Mouse (Mus musculus) forebrain, embryonic 14.5 days (tissue): ENCODE results near the gene F5. TPM values are rescaled to one million over a fixed set of nuclear protein-coding genes. Genes with fewer than 3 reads are reported as not detected.

Experiments used
- ATAC-seq: fragments of 200-750 bp; cut with Nextera tagmentation; 2 replicates; pipeline ENCODE4 v1.8.0; 2017; ENCODE audit warnings: mild to moderate bottlenecking, moderate library complexity
- DNase-seq: peaks from one replicate; pipeline ENCODE4 v3.0.0-alpha.2; 2015; ENCODE audit warnings: low spot score
- H3K27ac ChIP-seq: fragments of 300-500 bp; sonication (generic); 2 replicates; pipeline ENCODE4 v1.5.1; 2014; ENCODE audit warnings: low read depth, mild to moderate bottlenecking, control low read depth, low read length, moderate library complexity
- H3K27me3 ChIP-seq: fragments of 300-500 bp; sonication (generic); replicated peaks from 2 replicates; pipeline ENCODE4 v1.6.1; 2014; ENCODE audit warnings: low read length, control low read depth, mixed read lengths; ENCODE audit not compliant: control insufficient read depth, insufficient read depth
- H3K36me3 ChIP-seq: fragments of 300-500 bp; sonication (generic); 2 replicates; pipeline ENCODE4 v1.6.1; 2014; ENCODE audit warnings: low read length, control low read depth; ENCODE audit not compliant: control insufficient read depth, insufficient read depth
- H3K4me1 ChIP-seq: fragments of 300-500 bp; sonication (generic); 2 replicates; pipeline ENCODE4 v1.6.1; 2014; ENCODE audit warnings: antibody characterized with exemption, low read length, control low read depth; ENCODE audit not compliant: control insufficient read depth, insufficient read depth
- H3K4me2 ChIP-seq: fragments of 300-500 bp; sonication (generic); 2 replicates; pipeline ENCODE4 v1.6.1; 2014; ENCODE audit warnings: mild to moderate bottlenecking, control low read depth, low read length
- H3K4me3 ChIP-seq: fragments of 300-500 bp; sonication (generic); 2 replicates; pipeline ENCODE4 v1.5.1; 2014; ENCODE audit warnings: low read depth, low read length, control low read depth
- H3K9ac ChIP-seq: fragments of 300-500 bp; sonication (generic); 2 replicates; pipeline ENCODE4 v1.6.1; 2014; ENCODE audit warnings: mild to moderate bottlenecking, low read length, control low read depth, moderate library complexity
- H3K9me3 ChIP-seq: fragments of 300-500 bp; sonication (generic); replicated peaks from 2 replicates; pipeline ENCODE4 v1.6.1; 2016; ENCODE audit warnings: low read length, control low read depth, mixed read lengths; ENCODE audit not compliant: control insufficient read depth
- WGBS: fragments of 180-500 bp; shearing (Covaris S2); extraction: QIAGEN DNeasy Blood & Tissue Kit; methylation state at CpG from one replicate; pipeline ENCODE4 v1.1.7; 2014; 5-methylcytosine and 5-hydroxymethylcytosine counted together
- polyA plus RNA-seq: library from polyadenylated mRNA; unstranded; fragments of >200 nt; fragmentation: Nextera tagmentation; extraction: Ambion mirVana; gene quantifications from 2 replicates; pipeline ENCODE4 v1.2.1, GENCODE M21; 2014

The F5 gene
- polyA plus RNA-seq, 1 experiment from 2014 or later, result 0.17 TPM

GRCm38 (mm10) chr1:164233447-164233846 lies 81.8 kb downstream of the F5 start:
- Histone ChIP-seq H3K4me3 (no peak overlapping the region), H3K4me1 (no peaks in the 10 kb centered on the region), H3K4me2 (no peak overlapping the region), H3K9ac (no peak overlapping the region), H3K27ac (no peak overlapping the region), H3K27me3 (no peaks in the 10 kb centered on the region), H3K9me3 (no peaks in the 10 kb centered on the region), H3K36me3 (no peaks in the 10 kb centered on the region)
- WGBS, result 66% methylated on average over 1 of the region's 1 CpGs
- ATAC-seq (no peak), DNase-seq (no peak)

- Histone ChIP-seq H3K4me1 (no peaks in the 10 kb centered on the region), H3K27ac (no peak overlapping the region), H3K36me3 (no peaks in the 10 kb centered on the region), H3K27me3 (no peaks in the 10 kb centered on the region), H3K9me3 (no peaks in the 10 kb centered on the region), H3K4me2 (no peak overlapping the region), H3K4me3 (no peak overlapping the region), H3K9ac (no peak overlapping the region)
- DNase-seq (no peak), ATAC-seq (no peak)
- 68% methylated on average over 7 of the region's 7 CpGs for WGBS
Observed at GRCm38 (mm10) chr1:164235078-164235477, 83.4 kb downstream of the F5 start.

- DNase-seq (no peak), ATAC-seq (no peak)
- Histone ChIP-seq H3K4me1 (no peaks in the 10 kb centered on the region), H3K27me3 (no peaks in the 10 kb centered on the region), H3K36me3 (no peaks in the 10 kb centered on the region), H3K4me2 (no peak overlapping the region), H3K4me3 (no peak overlapping the region), H3K9ac (no peak overlapping the region), H3K9me3 (no peaks in the 10 kb centered on the region), H3K27ac (no peak overlapping the region)
- WGBS, result 61% methylated on average over 7 of the region's 7 CpGs
Observed at GRCm38 (mm10) chr1:164236078-164236477, 84.4 kb downstream of the F5 start.

- H3K4me3 ChIP-seq, result no peak overlapping the region
- no peak for ATAC-seq
- H3K4me1 ChIP-seq, result no peaks in the 10 kb centered on the region
- WGBS, result 82% methylated on average over 2 of the region's 2 CpGs
- no peaks in the 10 kb centered on the region for H3K36me3 ChIP-seq
- no peaks in the 10 kb centered on the region for H3K27me3 ChIP-seq
- H3K9me3 ChIP-seq, result no peaks in the 10 kb centered on the region
- H3K4me2 ChIP-seq, result no peak overlapping the region
- DNase-seq, result no peak
- H3K9ac ChIP-seq, result no peak overlapping the region
- H3K27ac ChIP-seq, result no peak overlapping the region
Observed at GRCm38 (mm10) chr1:164241494-164241893, 89.9 kb downstream of the F5 start.

- no peak overlapping the region for H3K4me2 ChIP-seq
- H3K27me3 ChIP-seq, result no peaks in the 10 kb centered on the region
- DNase-seq, result no peak
- 71% methylated on average over 8 of the region's 8 CpGs for WGBS
- H3K4me3 ChIP-seq, result no peak overlapping the region
- H3K27ac ChIP-seq, result no peak overlapping the region
- H3K4me1 ChIP-seq, result peaks cover under 1% of the 10 kb centered on the region; the same call in 1 of the 2 replicates
- H3K9me3 ChIP-seq, result no peaks in the 10 kb centered on the region
- no peak overlapping the region for H3K9ac ChIP-seq
- ATAC-seq, result no peak
- no peaks in the 10 kb centered on the region for H3K36me3 ChIP-seq
Observed at GRCm38 (mm10) chr1:164242809-164243208, 91.2 kb downstream of the F5 start.

- H3K4me1 ChIP-seq, result peaks cover 14% of the 10 kb centered on the region
- DNase-seq (no peak), ATAC-seq (no peak)
- H3K4me2 ChIP-seq, result no peak overlapping the region
- no peak overlapping the region for H3K27ac ChIP-seq
- H3K4me3 ChIP-seq, result no peak overlapping the region
- no peak overlapping the region for H3K9ac ChIP-seq
- no peaks in the 10 kb centered on the region for H3K36me3 ChIP-seq
- 36% methylated on average over 8 of the region's 8 CpGs for WGBS
- H3K9me3 ChIP-seq, result no peaks in the 10 kb centered on the region
- no peaks in the 10 kb centered on the region for H3K27me3 ChIP-seq
Observed at GRCm38 (mm10) chr1:164247442-164247841, 95.8 kb downstream of the F5 start.

- peaks cover 14% of the 10 kb centered on the region for H3K4me1 ChIP-seq
- no peaks in the 10 kb centered on the region for H3K27me3 ChIP-seq
- no peak overlapping the region for H3K27ac ChIP-seq
- H3K4me2 ChIP-seq, result peak overlapping the region; percentile 84
- peak overlapping the region; percentile 68 for H3K9ac ChIP-seq
- ATAC-seq (no peak), DNase-seq (peak; percentile 5)
- H3K9me3 ChIP-seq, result no peaks in the 10 kb centered on the region
- 8% methylated on average over 10 of the region's 10 CpGs for WGBS
- H3K36me3 ChIP-seq, result no peaks in the 10 kb centered on the region
- peak overlapping the region; percentile 75 for H3K4me3 ChIP-seq
Observed at GRCm38 (mm10) chr1:164247971-164248370, 96.3 kb downstream of the F5 start.

GRCm38 (mm10) chr1:164248465-164249331 lies 97.1 kb downstream of the F5 start, which contains the start of gene Slc19a2:
Gene Slc19a2 (plus strand): TSS chr1:164249046.
- Histone ChIP-seq H3K4me2 (peak within 1 kb of the TSS; percentile 84), H3K9ac (peak within 1 kb of the TSS; percentile 75), H3K27ac (peak within 1 kb of the TSS; percentile 67; the same call in 1 of the 2 replicates), H3K9me3 (no peaks in the 10 kb centered on the region), H3K4me1 (peaks cover 14% of the 10 kb centered on the region), H3K36me3 (no peaks in the 10 kb centered on the region), H3K4me3 (peak within 1 kb of the TSS; percentile 75), H3K27me3 (no peaks in the 10 kb centered on the region)
- ATAC-seq (peak; percentile 95), DNase-seq (peak; percentile 97)
- WGBS, result under 1% methylated on average over 53 of the region's 79 CpGs

GRCm38 (mm10) chr1:164249332-164249711 lies 97.7 kb downstream of the F5 start:
- Histone ChIP-seq H3K36me3 (no peaks in the 10 kb centered on the region), H3K9me3 (no peaks in the 10 kb centered on the region), H3K27ac (no peak overlapping the region), H3K4me2 (peak overlapping the region; percentile 84), H3K4me3 (peak overlapping the region; percentile 75), H3K4me1 (peaks cover 14% of the 10 kb centered on the region), H3K9ac (peak overlapping the region; percentile 75), H3K27me3 (no peaks in the 10 kb centered on the region)
- ATAC-seq (no peak; the same call in 1 of the 2 replicates), DNase-seq (peak; percentile 49)
- WGBS, result under 1% methylated on average over 33 of the region's 33 CpGs
